Comparison of ENCODE assay signal across 11 mouse cellular contexts in the genomic region with DNA sequence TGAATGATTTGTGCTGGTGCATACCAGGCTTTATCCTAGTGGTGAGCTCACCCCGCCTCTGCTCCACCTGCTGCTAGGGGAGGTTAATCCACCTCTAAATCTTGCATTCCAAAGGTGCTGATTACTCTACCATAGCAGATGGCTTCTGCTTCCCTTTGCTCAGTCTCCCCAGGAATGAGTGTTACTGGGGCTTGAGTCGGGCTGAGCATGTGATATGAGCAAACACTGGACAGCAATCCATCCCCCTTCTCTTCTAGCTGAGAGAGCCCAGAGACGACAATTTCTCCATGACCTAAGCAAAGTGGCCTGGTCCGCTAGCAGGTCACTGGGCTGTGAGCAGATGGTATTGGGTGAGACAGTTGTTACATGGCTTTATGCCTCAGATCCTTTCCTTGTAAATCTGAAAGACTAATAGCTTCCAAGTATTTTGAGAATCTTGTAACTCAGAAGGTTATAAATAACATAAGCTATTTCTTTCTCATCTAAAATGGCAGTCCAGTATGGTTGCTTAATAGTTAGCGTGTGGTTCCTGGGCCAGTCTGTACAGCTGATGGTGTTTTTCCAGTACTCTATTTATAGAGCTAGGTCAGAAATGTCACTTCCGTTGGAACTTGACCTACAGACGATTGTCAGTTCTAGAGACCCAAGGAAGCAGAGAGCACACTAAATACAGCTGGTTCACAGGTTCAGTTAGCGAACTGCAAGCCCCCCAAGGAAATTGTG.
DNase-seq lines count a peak whose midpoint lies in the region; ATAC-seq and TF ChIP-seq lines count a peak whose summit lies in the region.
"Had no signal": no experiment of that assay in that cellular context is flagged by ENCODE, and none has a peak within 500 bp of the region (broad histone marks: within the 10 kb centered on the region; RNA-seq: fewer than 3 reads in every experiment).

No protein-coding gene starts in this region.

- ATAC-seq in liver, embryonic 11.5 days (replicated peaks; ENCODE audit: low FRiP score): no peak
- no peak for ATAC-seq in neural tube, embryonic 15.5 days (ENCODE audit: low FRiP score)

- peak; percentile 25 for DNase-seq in embryo, embryonic 10.5 days (ENCODE audit: low spot score)
- DNase-seq in embryo, embryonic 9.5 days (ENCODE audit: extremely low spot score): no peak
- DNase-seq in liver, adult 2 months (ENCODE audit: extremely low read depth, low read depth, low spot score): peak; percentile 26
- DNase-seq in liver, embryonic 11.5 days (ENCODE audit: low spot score): no peak
- DNase-seq in kidney, adult 2 months: peak; percentile 78
- DNase-seq in MN1 (ENCODE audit: low spot score): no peak
- DNase-seq in urinary bladder, adult 18-20 months (ENCODE audit: low spot score in 2 of 2): no peak
- DNase-seq: adrenal gland, postnatal 25 days had no signal

- no peak overlapping the region for H3K9ac ChIP-seq in liver, adult 2 months (ENCODE audit: low read depth, low read length)
- H3K9ac ChIP-seq in liver, embryonic 11.5 days (ENCODE audit: low read depth, low read length): no peak overlapping the region
- H3K9ac ChIP-seq in neural tube, embryonic 15.5 days (replicated peaks): no peak overlapping the region
- H3K9ac ChIP-seq: embryonic facial prominence, embryonic 13.5 days; midbrain, embryonic 12.5 days had no signal

- H3K36me3 ChIP-seq in liver, adult 2 months (ENCODE audit: control insufficient read depth, insufficient read depth, low read length): no peaks in the 10 kb centered on the region
- H3K36me3 ChIP-seq in liver, embryonic 11.5 days (ENCODE audit: control insufficient read depth, insufficient read depth, low read length): no peaks in the 10 kb centered on the region
- H3K36me3 ChIP-seq in kidney, adult 2 months (ENCODE audit: control insufficient read depth, insufficient read depth, low read length): no peaks in the 10 kb centered on the region
- H3K36me3 ChIP-seq in neural tube, embryonic 15.5 days: no peaks in the 10 kb centered on the region
- H3K36me3 ChIP-seq: embryonic facial prominence, embryonic 13.5 days; midbrain, embryonic 12.5 days had no signal

- H3K4me3 ChIP-seq in liver, adult 2 months (ENCODE audit: insufficient read depth, low read depth, low read length): no peak overlapping the region
- no peak overlapping the region for H3K4me3 ChIP-seq in liver, embryonic 11.5 days (ENCODE audit: low read depth, low read length)
- H3K4me3 ChIP-seq in kidney, adult 2 months (ENCODE audit: insufficient read depth, low read depth, low read length): no peak overlapping the region
- no peak overlapping the region for H3K4me3 ChIP-seq in neural tube, embryonic 15.5 days (replicated peaks)
- H3K4me3 ChIP-seq: embryonic facial prominence, embryonic 13.5 days; midbrain, embryonic 12.5 days had no signal

- no peak for TF ChIP-seq POLR2A in liver, adult 2 months (IDR thresholded peaks at IDR 0.05; ENCODE audit: extremely low read depth, insufficient read depth, low read length)
- no peak for TF ChIP-seq POLR2A in kidney, adult 2 months (IDR thresholded peaks at IDR 0.05; ENCODE audit: low read depth, low read length)

- WGBS in liver, adult 2 months: 71% methylated on average over 8 of the region's 8 CpGs
- WGBS in liver, embryonic 11.5 days: 63% methylated on average over 8 of the region's 8 CpGs
- 45% methylated on average over 8 of the region's 8 CpGs for WGBS in kidney, adult 2 months
- 78% methylated on average over 8 of the region's 8 CpGs for WGBS in neural tube, embryonic 15.5 days

- no peaks in the 10 kb centered on the region for H3K79me2 ChIP-seq in liver, adult 2 months (ENCODE audit: control insufficient read depth, insufficient read depth, low read length)

- H3K9me3 ChIP-seq in liver, embryonic 11.5 days (ENCODE audit: control insufficient read depth, low read length): no peaks in the 10 kb centered on the region
- H3K9me3 ChIP-seq in neural tube, embryonic 15.5 days (replicated peaks): no peaks in the 10 kb centered on the region
- H3K9me3 ChIP-seq: embryonic facial prominence, embryonic 13.5 days; midbrain, embryonic 12.5 days had no signal

- H3K4me2 ChIP-seq in liver, embryonic 11.5 days: no peak overlapping the region
- no peak overlapping the region for H3K4me2 ChIP-seq in neural tube, embryonic 15.5 days
- H3K4me2 ChIP-seq: embryonic facial prominence, embryonic 13.5 days; midbrain, embryonic 12.5 days had no signal

- peaks cover 4% of the 10 kb centered on the region; the same call in 1 of the 2 replicates for H3K4me1 ChIP-seq in liver, adult 2 months (ENCODE audit: control insufficient read depth, insufficient read depth, low read length)
- peaks cover 26% of the 10 kb centered on the region for H3K4me1 ChIP-seq in liver, embryonic 11.5 days (replicated peaks; ENCODE audit: control insufficient read depth, insufficient read depth, low read length)
- peaks cover 15% of the 10 kb centered on the region for H3K4me1 ChIP-seq in kidney, adult 2 months (ENCODE audit: control insufficient read depth, insufficient read depth, low read length)
- peaks cover 11% of the 10 kb centered on the region; the same call in 1 of the 2 replicates for H3K4me1 ChIP-seq in neural tube, embryonic 15.5 days

- H3K27me3 ChIP-seq in liver, adult 2 months (ENCODE audit: control insufficient read depth, insufficient read depth, low read length): no peaks in the 10 kb centered on the region
- no peaks in the 10 kb centered on the region for H3K27me3 ChIP-seq in liver, embryonic 11.5 days (replicated peaks; ENCODE audit: control insufficient read depth, insufficient read depth, low read length)
- H3K27me3 ChIP-seq in kidney, adult 2 months (replicated peaks; ENCODE audit: control insufficient read depth, insufficient read depth, low read length): no peaks in the 10 kb centered on the region
- H3K27me3 ChIP-seq in neural tube, embryonic 15.5 days (replicated peaks): no peaks in the 10 kb centered on the region
- H3K27me3 ChIP-seq: embryonic facial prominence, embryonic 13.5 days had no signal

- H3K27ac ChIP-seq in liver, adult 2 months (replicated peaks; ENCODE audit: insufficient read depth, low read depth, low read length): no peak overlapping the region
- H3K27ac ChIP-seq in liver, embryonic 11.5 days (ENCODE audit: low read depth, low read length): no peak overlapping the region
- peak overlapping the region; percentile 35 for H3K27ac ChIP-seq in kidney, adult 2 months (ENCODE audit: insufficient read depth, low read depth, low read length)
- H3K27ac ChIP-seq in neural tube, embryonic 15.5 days (replicated peaks): 0 out of 2 replicates have a peak overlapping the region, but pooled peaks have one; percentile 20
- H3K27ac ChIP-seq: embryonic facial prominence, embryonic 13.5 days; midbrain, embryonic 12.5 days had no signal

- TF ChIP-seq CTCF in liver, adult 2 months (IDR thresholded peaks at IDR 0.05; ENCODE audit: low read depth, low read length): no peak
- no peak for TF ChIP-seq CTCF in kidney, adult 2 months (conservative IDR thresholded peaks at IDR 0.05; ENCODE audit: insufficient read depth, insufficient read length, low read depth, low read length)

Comparison
In these comparisons a context has a peak if more than half of its experiments do, and no peak if none do; other contexts are left out.
1. DNase-seq: peak in embryo, embryonic 10.5 days (single experiment), liver, adult 2 months (single experiment) and kidney, adult 2 months (single experiment); none in embryo, embryonic 9.5 days (single experiment), liver, embryonic 11.5 days (single experiment), MN1 (single experiment) and urinary bladder, adult 18-20 months (0 of 2).
2. H3K27ac ChIP-seq: peak in kidney, adult 2 months (single experiment) and neural tube, embryonic 15.5 days (single experiment); none in liver, adult 2 months (single experiment) and liver, embryonic 11.5 days (single experiment).